8 mouse cellular contexts compared by ENCODE assay signal in the genomic region with DNA sequence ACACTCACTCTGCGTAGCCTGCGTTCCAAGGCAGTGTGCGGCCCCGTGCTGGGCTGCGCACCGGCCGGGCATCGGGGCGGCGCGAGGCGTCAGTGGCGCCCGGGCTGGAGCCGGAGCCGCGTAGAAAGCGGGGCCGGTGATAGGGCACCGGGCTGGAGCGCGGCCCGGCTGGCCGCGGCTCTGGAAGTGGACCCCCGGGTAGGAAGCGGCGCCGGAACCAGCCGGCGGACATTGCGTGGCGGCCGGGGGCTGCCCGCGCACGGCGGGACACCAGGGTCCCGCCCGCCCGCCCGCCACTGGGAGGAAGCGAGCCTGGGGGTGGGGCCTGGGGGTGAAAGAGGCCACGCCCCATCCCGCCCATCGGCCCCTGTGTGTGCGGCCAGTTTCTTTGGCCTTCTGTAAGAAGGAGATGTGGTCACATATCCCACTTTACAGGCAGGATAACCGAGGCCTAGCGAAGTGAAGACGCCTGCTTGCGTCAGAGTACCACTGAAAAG. TPM values are rescaled to one million over a fixed set of nuclear protein-coding genes. Genes with fewer than 3 reads are reported as not detected.
DNase-seq lines count a peak whose midpoint lies in the region; ATAC-seq and TF ChIP-seq lines count a peak whose summit lies in the region.

No protein-coding gene starts in this region.

- peak overlapping the region; percentile 66 for H3K4me3 ChIP-seq in heart, adult 2 months
- peak overlapping the region; percentile 52 for H3K4me3 ChIP-seq in kidney, adult 2 months (ENCODE audit: insufficient read depth, low read depth, low read length)
- H3K4me3 ChIP-seq in lung, embryonic 16.5 days (ENCODE audit: low read length): peak overlapping the region; percentile 65
- H3K4me3 ChIP-seq in olfactory bulb, adult 2 months (ENCODE audit: insufficient read depth, low read depth, low read length): peak overlapping the region; percentile 55

- H3K9me3 ChIP-seq in lung, embryonic 16.5 days (ENCODE audit: control insufficient read depth, low read length): no peaks in the 10 kb centered on the region

- H3K27ac ChIP-seq in heart, adult 2 months: peak overlapping the region; percentile 81
- H3K27ac ChIP-seq in kidney, adult 2 months (ENCODE audit: insufficient read depth, low read depth, low read length): peak overlapping the region; percentile 5; the same call in 1 of the 2 replicates
- peak overlapping the region; percentile 45 for H3K27ac ChIP-seq in lung, embryonic 16.5 days (ENCODE audit: low read length)
- no peak overlapping the region for H3K27ac ChIP-seq in olfactory bulb, adult 2 months (ENCODE audit: insufficient read depth, low read depth, low read length)

- TF ChIP-seq EP300 in heart, adult 2 months (IDR thresholded peaks at IDR 0.05; ENCODE audit: insufficient read depth, low read depth, low read length): 0 out of 2 replicates have a peak, but pooled peaks have one; percentile 28

- in situ Hi-C loops in Patski (cut with MboI; ENCODE audit: low pct_unique_long_range_greater_than_20kb): loop anchor here (25.0 kb wide), 1 partner anchor 1113 kb away; no protein-coding TSS in a partner anchor

- 1% methylated on average over 47 of the region's 51 CpGs for WGBS in heart, adult 2 months
- WGBS in kidney, adult 2 months: 1% methylated on average over 51 of the region's 51 CpGs
- 2% methylated on average over 32 of the region's 51 CpGs for WGBS in lung, embryonic 16.5 days
- WGBS in olfactory bulb, adult 2 months: 3% methylated on average over 49 of the region's 51 CpGs

- TF ChIP-seq CTCF in Patski (IDR thresholded peaks at IDR 0.05): no peak
- TF ChIP-seq CTCF in heart, adult 2 months (IDR thresholded peaks at IDR 0.05): no peak
- TF ChIP-seq CTCF in kidney, adult 2 months (conservative IDR thresholded peaks at IDR 0.05; ENCODE audit: insufficient read depth, insufficient read length, low read depth, low read length): no peak
- no peak for TF ChIP-seq CTCF in olfactory bulb, adult 2 months (IDR thresholded peaks at IDR 0.05; ENCODE audit: insufficient read depth, low read depth, low read length)

- H3K4me1 ChIP-seq in heart, adult 2 months (ENCODE audit: control insufficient read depth, insufficient read depth, low read length): peaks cover 10% of the 10 kb centered on the region
- peaks cover 12% of the 10 kb centered on the region for H3K4me1 ChIP-seq in kidney, adult 2 months (ENCODE audit: control insufficient read depth, insufficient read depth, low read length)
- H3K4me1 ChIP-seq in lung, embryonic 16.5 days (replicated peaks; ENCODE audit: control insufficient read depth, insufficient read depth, low read length): peaks cover 24% of the 10 kb centered on the region
- H3K4me1 ChIP-seq in olfactory bulb, adult 2 months (ENCODE audit: control insufficient read depth, insufficient read depth, low read length): peaks cover 13% of the 10 kb centered on the region

- no peaks in the 10 kb centered on the region for H3K79me2 ChIP-seq in heart, adult 2 months (replicated peaks; ENCODE audit: control insufficient read depth, insufficient read depth, low read length)

- intact Hi-C loops in heart, adult 2 months (cut with DNase I): loop anchor here (2.0 to 5.0 kb wide), 2 partner anchors 28 to 37 kb away; partner anchors contain the start of gene Wdr82

- TF ChIP-seq POLR2A in heart, adult 2 months (IDR thresholded peaks at IDR 0.05; ENCODE audit: insufficient read depth, low read depth, low read length): peak; percentile 85
- TF ChIP-seq POLR2A in kidney, adult 2 months (IDR thresholded peaks at IDR 0.05; ENCODE audit: low read depth, low read length): no peak
- no peak for TF ChIP-seq POLR2A in olfactory bulb, adult 2 months (IDR thresholded peaks at IDR 0.05; ENCODE audit: insufficient read depth, low read depth, low read length)

- DNase-seq in 3T3-L1 (ENCODE audit: low read depth, low spot score) (peak; percentile 66), Patski (ENCODE audit: low read depth, low spot score) (no peak)
- DNase-seq in embryo, embryonic 11.5 days (ENCODE audit: low read depth, low spot score): peak; percentile 37
- peak; percentile 88 to 89 for DNase-seq in heart, adult 2 months
- peak; percentile 87 for DNase-seq in kidney, adult 2 months
- DNase-seq in urinary bladder, postnatal 25 days (ENCODE audit: low spot score): peak; percentile 66

- peak overlapping the region; percentile 92 for H3K9ac ChIP-seq in heart, adult 2 months (ENCODE audit: low read depth, low read length)
- H3K9ac ChIP-seq in lung, embryonic 16.5 days (ENCODE audit: low read length): peak overlapping the region; percentile 78

- POLR2A ChIA-PET in Patski (lab: Charles Lee): interaction anchor here (0.8 to 1.6 kb wide), 2 partner anchors 22 to 28 kb away, joined by 3 to 5 read pairs; partner anchors contain the start of gene Wdr82

- H3K4me2 ChIP-seq in lung, embryonic 16.5 days (ENCODE audit: low read depth, low read length): peak overlapping the region; percentile 78

- CTCF ChIA-PET in Patski (lab: Charles Lee): interaction anchor here (3.3 kb wide), 1 partner anchor 13 kb away, joined by 13 read pairs; no protein-coding TSS in a partner anchor

- no peaks in the 10 kb centered on the region for H3K36me3 ChIP-seq in heart, adult 2 months (ENCODE audit: control insufficient read depth, insufficient read depth, low read length)
- no peaks in the 10 kb centered on the region for H3K36me3 ChIP-seq in kidney, adult 2 months (ENCODE audit: control insufficient read depth, insufficient read depth, low read length)
- peaks cover 15% of the 10 kb centered on the region for H3K36me3 ChIP-seq in lung, embryonic 16.5 days (ENCODE audit: control insufficient read depth, insufficient read depth, low read length)

- no peaks in the 10 kb centered on the region for H3K27me3 ChIP-seq in Patski
- H3K27me3 ChIP-seq in heart, adult 2 months (ENCODE audit: control insufficient read depth, insufficient read depth, low read length): no peaks in the 10 kb centered on the region
- no peaks in the 10 kb centered on the region for H3K27me3 ChIP-seq in kidney, adult 2 months (replicated peaks; ENCODE audit: control insufficient read depth, insufficient read depth, low read length)
- no peaks in the 10 kb centered on the region for H3K27me3 ChIP-seq in lung, embryonic 16.5 days (ENCODE audit: control insufficient read depth, insufficient read depth, low read depth, low read length)

- ATAC-seq in Patski: peak; percentile 60
- ATAC-seq in lung, embryonic 16.5 days (ENCODE audit: low read depth): peak; percentile 65

RNA-seq across cellular contexts. Expression of gene Ppm1m, which starts 0.5 kb away (rescaled TPM):
- polyA plus RNA-seq in Patski (2021): 62.8 TPM
- 10 to 100 TPM; 10.8 to 12.1 TPM for total RNA-seq in heart, adult 2 months (2021)
- polyA plus RNA-seq in heart, adult 2 months (2012; rRNA removed): 17.4 and 18.9 TPM in 2 replicates
- 28.5 and 32.6 TPM in 2 replicates for polyA plus RNA-seq in kidney, adult 2 months (2012; rRNA removed)
- polyA plus RNA-seq in lung, embryonic 16.5 days (2015; fragmentation: Nextera tagmentation; extraction: Ambion mirVana): 53.1 and 56.7 TPM in 2 replicates
- polyA plus RNA-seq in olfactory bulb, adult 2 months (2012; ENCODE audit: insufficient read depth, insufficient read length, low replicate concordance, missing spikeins): not detected in 2 replicates

RNA-seq across cellular contexts. Expression of gene Twf2, which starts 3.9 kb away (rescaled TPM):
- polyA plus RNA-seq in Patski (2021): 30.7 TPM
- total RNA-seq in heart, adult 2 months (2021): 100 to 1,000 TPM; 182 to 219 TPM
- polyA plus RNA-seq in heart, adult 2 months (2012; rRNA removed): 251 and 268 TPM in 2 replicates
- 24.4 and 29.7 TPM in 2 replicates for polyA plus RNA-seq in kidney, adult 2 months (2012; rRNA removed)
- 69.8 and 69.9 TPM in 2 replicates for polyA plus RNA-seq in lung, embryonic 16.5 days (2015; fragmentation: Nextera tagmentation; extraction: Ambion mirVana)
- polyA plus RNA-seq in olfactory bulb, adult 2 months (2012; ENCODE audit: insufficient read depth, insufficient read length, low replicate concordance, missing spikeins): not detected in 2 replicates

RNA-seq across cellular contexts. Expression of gene Tlr9, which starts 23.4 kb away (rescaled TPM):
- 0.03 TPM for polyA plus RNA-seq in Patski (2021)
- under 1 TPM; 0.39 to 0.47 TPM for total RNA-seq in heart, adult 2 months (2021)
- 1.1 and 1.9 TPM in 2 replicates for polyA plus RNA-seq in heart, adult 2 months (2012; rRNA removed)
- polyA plus RNA-seq in kidney, adult 2 months (2012; rRNA removed): 2.0 and 4.2 TPM in 2 replicates
- 0.11 TPM in 1 of 2 replicates, not detected in the other for polyA plus RNA-seq in lung, embryonic 16.5 days (2015; fragmentation: Nextera tagmentation; extraction: Ambion mirVana)
- polyA plus RNA-seq in olfactory bulb, adult 2 months (2012; ENCODE audit: insufficient read depth, insufficient read length, low replicate concordance, missing spikeins): not detected in 2 replicates

RNA-seq across cellular contexts. Expression of gene Wdr82, which starts 28.3 kb away (rescaled TPM):
- polyA plus RNA-seq in Patski (2021): 82.0 TPM
- total RNA-seq in heart, adult 2 months (2021): 10 to 100 TPM; 35.1 to 37.0 TPM
- 30.5 and 61.6 TPM in 2 replicates for polyA plus RNA-seq in heart, adult 2 months (2012; rRNA removed)
- 37.6 and 38.9 TPM in 2 replicates for polyA plus RNA-seq in kidney, adult 2 months (2012; rRNA removed)
- polyA plus RNA-seq in lung, embryonic 16.5 days (2015; fragmentation: Nextera tagmentation; extraction: Ambion mirVana): 16.3 and 17.5 TPM in 2 replicates
- polyA plus RNA-seq in olfactory bulb, adult 2 months (2012; ENCODE audit: insufficient read depth, insufficient read length, low replicate concordance, missing spikeins): not detected in 2 replicates

RNA-seq across cellular contexts. Expression of gene Glyctk, which starts 41.1 kb away (rescaled TPM):
- 1.2 TPM for polyA plus RNA-seq in Patski (2021)
- 1 to 10 TPM; 1.6 to 2.3 TPM for total RNA-seq in heart, adult 2 months (2021)
- polyA plus RNA-seq in heart, adult 2 months (2012; rRNA removed): 2.0 and 3.4 TPM in 2 replicates
- 168 and 212 TPM in 2 replicates for polyA plus RNA-seq in kidney, adult 2 months (2012; rRNA removed)
- 1.4 and 1.9 TPM in 2 replicates for polyA plus RNA-seq in lung, embryonic 16.5 days (2015; fragmentation: Nextera tagmentation; extraction: Ambion mirVana)
- polyA plus RNA-seq in olfactory bulb, adult 2 months (2012; ENCODE audit: insufficient read depth, insufficient read length, low replicate concordance, missing spikeins): not detected in 2 replicates

Comparison
In these comparisons a context has a peak if more than half of its experiments do, and no peak if none do; other contexts are left out.
1. RNA of gene Ppm1m, which starts 0.5 kb away (polyA plus RNA-seq): 62.8 TPM in Patski (single experiment), 53.1 to 56.7 TPM in lung, embryonic 16.5 days, 28.5 to 32.6 TPM in kidney, adult 2 months and 17.4 to 18.9 TPM in heart, adult 2 months; not detected in olfactory bulb, adult 2 months; every median in the first group is over 10 times any median in the second.
2. RNA of gene Twf2, which starts 3.9 kb away (polyA plus RNA-seq): 251 to 268 TPM in heart, adult 2 months, 69.8 to 69.9 TPM in lung, embryonic 16.5 days, 30.7 TPM in Patski (single experiment) and 24.4 to 29.7 TPM in kidney, adult 2 months; not detected in olfactory bulb, adult 2 months; every median in the first group is over 10 times any median in the second.
3. Peak in every context shown above with its lines, with median percentiles within 50 percentile points of each other: H3K4me3 ChIP-seq.